Mouse (Mus musculus): ENCODE results near the gene Tnfrsf1a.

GRCm38 (mm10) chr6:125314746-125315145 lies 34.4 kb upstream of the Tnfrsf1a start:
- no peak for TF ChIP-seq POLR2A (IDR thresholded peaks at IDR 0.05; ENCODE audit: borderline replicate concordance, insufficient read depth, low read length)
- TF ChIP-seq CTCF (IDR thresholded peaks at IDR 0.05; ENCODE audit: borderline replicate concordance, insufficient read depth, low read depth, low read length): no peak
